Mouse (Mus musculus): Measurements from ENCODE around the gene Glrb.

Gene Glrb

DNA sequence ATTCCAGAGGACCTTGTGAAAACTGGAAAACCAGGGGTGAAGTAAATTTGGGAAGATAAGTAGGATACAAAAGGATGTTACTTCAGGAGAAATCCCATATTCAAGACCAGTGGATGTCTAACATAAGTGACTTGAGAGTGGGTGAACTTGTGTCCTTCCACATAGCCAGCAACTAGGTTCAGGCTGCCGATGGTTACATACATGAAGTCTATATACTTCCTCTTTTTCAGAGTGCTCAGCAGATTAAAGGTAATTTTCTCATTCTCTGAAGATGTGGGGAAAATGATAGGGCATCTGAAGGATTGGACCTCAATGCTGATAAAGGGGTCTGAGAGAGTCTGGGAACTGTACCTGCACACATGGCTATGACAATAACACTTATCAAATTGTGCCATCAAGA lies 89.5 kb downstream of the Glrb start:
- no peak for DNase-seq (ENCODE audit: low spot score)

DNA sequence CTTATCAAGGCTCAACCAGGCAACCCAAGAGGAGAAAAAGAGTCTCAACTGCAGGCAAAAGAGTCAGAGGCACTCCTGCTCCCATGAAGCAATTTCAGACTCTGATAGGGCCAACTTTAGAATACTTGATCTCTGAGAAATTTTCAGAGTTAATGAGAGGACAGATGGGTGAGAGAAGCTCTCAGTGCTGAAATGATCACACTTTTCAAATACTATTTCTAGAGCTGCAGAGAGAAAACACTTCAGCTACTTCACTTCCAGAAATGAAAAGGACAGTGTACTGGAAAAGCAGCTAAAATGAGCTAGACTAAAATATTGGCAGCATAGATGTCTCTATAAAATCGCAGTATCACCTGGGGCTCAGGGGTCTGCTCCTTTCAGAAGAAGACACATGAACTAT lies 94.8 kb downstream of the Glrb start:
- no peak for DNase-seq (ENCODE audit: low spot score)

DNA sequence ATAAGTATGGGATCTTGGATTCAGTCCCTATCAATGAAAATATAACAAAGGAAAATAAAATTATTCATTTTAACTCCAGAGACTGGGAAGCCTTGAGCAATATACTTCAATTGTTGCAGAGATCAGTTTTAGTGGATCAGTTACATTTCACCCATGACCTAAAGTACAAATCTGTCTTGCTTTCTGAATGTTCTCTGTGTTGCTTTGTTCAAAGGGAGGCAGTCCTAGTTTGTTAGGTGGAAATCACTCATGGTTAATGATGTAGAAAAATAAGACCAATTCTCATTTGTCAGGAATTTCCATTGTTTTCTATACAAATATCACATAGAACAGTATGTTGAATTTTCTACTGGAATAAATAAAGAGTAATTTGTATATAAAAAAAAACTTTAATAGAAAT lies 99.7 kb downstream of the Glrb start:
- DNase-seq (ENCODE audit: low spot score) = no peak

DNA sequence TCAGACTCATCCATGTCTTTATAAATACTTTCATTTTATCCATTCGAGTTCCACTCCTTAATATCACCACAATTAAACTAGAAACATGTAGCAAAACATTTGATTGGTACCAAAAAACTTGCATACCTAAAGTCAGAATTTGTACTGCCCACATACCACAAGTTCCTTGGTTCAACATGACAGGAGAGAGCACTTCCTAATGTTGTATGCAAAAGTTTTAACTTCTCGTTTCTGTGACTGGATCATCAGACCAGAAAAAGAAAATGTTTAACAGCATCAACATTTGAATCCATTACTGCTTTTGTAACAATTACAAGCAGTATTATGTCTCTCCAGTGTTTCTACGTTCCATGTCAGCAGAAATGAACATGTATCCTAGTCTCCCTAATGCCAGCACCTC lies 101.2 kb downstream of the Glrb start:
- no peak for DNase-seq (ENCODE audit: low spot score)

DNA sequence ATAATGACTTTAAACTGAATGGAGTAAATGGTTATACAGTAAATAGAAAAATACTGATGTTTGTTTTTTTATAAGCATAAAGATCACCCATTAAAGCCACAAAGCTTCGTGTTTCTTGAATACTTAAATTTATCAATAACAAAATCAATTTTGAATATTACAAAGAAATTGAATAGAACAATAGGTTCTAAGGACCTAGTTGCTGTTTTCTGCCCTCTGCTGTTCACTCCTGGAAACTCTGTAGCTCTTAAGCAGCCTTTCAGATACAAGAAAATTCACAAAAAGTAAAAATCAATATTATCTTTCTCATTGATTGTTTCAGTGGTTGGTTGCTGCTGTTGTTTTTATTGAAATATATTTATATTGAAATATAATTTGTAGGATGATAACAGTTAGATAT lies 108.1 kb downstream of the Glrb start:
- DNase-seq (ENCODE audit: low spot score) = no peak

DNA sequence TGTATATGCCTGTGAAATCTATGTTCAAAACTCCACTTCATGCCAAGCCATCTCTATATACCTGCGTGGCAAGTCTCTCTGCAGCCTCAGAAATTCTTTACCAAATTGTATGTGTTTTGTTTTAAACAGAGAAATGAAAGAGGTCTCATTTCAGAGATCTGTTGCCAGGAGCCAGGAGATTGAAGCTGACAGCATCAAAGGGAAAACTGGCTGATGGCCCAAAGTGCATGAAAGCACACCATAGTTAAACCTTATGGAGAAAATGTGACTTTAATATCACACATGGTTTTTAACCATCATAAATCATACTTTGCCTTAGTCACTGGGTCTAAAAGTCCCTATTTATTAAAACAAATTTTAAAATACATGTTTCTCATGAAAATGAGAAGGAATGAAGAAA lies 109.6 kb downstream of the Glrb start:
- DNase-seq (ENCODE audit: low spot score) = no peak

DNA sequence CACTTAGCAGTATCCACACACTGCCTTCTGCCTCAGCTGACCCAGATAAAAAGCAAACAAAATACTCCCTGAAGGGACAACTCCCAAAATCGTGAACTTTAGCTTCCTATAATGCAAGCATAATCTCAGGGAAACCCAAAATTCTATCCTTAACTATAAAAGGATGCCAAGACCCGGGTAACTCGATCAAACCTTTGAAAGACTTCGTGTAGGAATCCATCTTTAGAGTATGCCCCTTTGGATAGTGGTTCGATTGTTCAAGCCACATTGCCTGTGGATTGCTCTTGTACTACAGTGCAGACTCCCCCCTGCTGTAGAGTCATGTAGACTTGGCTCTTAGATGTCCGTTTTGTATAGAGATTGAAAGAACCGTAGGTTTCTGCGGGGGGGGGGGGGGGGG lies 110.2 kb downstream of the Glrb start:
- no peak for DNase-seq (ENCODE audit: low spot score)

DNA sequence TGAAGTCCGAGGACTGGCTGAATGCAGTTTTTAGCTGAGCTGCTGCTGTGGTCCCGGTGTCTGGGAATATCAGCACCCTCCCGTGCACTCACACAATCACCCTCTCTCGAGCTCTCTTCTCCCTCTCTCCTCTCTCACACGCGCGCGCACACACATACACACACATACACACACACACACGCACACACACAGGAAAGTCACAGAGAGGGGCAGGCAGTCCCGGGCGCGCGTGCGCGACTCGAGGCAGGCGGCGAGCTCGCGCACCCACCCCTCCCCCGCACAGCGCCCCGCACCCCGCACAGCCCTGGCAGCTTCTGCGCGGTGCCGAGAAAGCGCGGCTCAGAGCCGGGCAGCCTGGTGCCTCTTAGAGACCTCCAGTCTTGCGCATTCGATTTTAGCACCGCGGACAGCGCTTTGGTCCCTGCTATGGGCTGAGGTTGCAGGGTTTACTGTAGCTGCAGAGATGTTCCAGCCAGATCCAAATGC lies 110.8 kb downstream of the Glrb start, which contains the start of gene Gria2:
Gria2 (minus strand) TSS at position 240 of the 486 bp plus-strand sequence.
- DNase-seq (ENCODE audit: low spot score) = peak; percentile 93

DNA sequence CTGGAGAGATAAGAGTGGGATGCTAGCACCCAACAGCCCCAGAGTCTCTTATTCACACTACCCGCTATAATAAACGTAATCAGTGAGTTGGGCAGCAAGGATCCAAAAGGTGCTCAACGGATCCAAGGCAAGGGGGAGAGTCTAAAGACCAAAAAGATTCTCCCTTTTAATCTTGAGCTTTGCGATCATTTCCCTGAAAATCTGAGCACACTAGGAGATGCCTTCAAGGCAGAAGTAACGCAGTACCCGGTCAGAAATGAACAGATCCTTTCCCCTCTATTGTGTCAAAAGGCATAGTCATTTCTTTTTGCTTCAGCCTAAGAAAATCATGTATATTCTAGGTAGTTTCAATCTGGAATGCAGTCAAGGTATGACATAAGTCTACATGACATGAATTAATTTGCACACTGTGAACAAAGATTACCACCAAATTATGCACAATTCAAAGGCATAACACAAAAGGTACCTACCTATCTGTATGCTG lies 111.6 kb downstream of the Glrb start:
- no peak for DNase-seq (ENCODE audit: low spot score)

DNA sequence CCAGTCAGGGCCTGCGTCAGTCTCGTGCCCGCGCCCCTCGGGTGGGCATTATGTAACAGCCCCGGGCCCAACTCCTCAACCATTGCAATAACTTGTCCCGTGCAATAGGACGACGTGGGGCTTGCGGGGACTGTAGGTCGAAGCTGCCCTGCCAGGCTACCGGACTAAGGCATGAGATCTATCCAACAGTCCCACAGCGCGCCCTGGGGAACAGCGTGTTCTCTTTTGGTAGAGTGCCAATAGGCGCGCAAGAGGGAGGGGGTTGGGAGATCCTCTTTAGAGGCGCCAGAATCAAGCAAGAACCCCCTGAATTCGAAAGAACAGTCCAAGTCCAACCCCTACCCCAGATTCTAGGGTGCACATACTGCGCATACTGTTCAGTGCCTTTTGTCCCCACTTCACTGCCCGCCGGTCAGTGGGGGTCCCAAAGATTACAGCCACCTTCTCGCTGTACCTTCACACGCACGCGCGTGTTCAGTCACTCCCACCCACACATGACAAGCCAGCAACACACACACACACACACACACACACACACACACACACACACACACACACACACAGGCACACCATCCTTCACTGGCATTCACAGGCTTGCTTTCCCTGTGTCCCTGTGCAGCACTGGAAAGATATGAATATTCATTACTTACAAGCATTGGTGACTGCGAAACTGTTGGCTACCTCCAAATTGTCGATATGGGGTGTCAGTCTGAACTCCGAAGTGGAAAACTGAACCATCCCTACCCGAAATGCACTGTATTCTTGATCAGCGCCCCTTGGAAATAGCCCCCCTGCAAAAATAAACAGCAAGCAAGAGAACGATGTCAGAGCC lies 112.2 kb downstream of the Glrb start:
- peak; percentile 73 for DNase-seq (ENCODE audit: low spot score)

DNA sequence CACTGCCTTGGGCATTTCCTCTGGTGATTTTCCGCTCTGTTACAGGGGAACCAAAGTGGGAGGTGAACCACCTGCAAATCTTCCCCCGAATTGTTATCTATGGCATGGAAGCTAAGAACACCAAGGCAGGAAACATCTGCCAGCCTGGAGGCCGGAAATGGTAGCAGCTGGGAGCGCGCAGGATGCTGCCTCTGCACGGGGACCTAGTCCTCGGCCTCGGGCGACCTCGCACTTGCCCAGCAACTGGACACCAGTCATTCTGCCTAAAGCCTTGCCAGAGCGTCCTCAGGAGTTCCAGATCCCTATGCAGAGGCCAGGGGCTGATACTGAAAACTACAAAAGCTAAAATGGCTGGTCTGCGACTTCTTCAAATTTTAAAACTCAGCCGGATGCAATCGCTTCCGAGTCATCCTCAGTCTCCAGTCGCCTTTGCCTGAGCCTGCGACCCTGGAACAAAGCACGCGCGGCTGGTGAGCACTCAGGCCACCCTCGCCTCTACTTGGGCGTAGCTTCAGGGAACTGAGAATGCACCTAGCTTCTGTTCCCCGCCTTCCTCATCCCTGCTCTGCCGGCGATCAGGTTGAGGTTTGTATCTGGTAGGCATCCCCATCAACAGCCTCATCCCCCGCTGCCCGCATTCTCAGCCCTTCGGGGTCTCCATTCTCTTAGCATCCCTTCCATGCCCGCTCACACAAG lies 113.0 kb downstream of the Glrb start:
- DNase-seq (ENCODE audit: low spot score) = peak; percentile 48

DNA sequence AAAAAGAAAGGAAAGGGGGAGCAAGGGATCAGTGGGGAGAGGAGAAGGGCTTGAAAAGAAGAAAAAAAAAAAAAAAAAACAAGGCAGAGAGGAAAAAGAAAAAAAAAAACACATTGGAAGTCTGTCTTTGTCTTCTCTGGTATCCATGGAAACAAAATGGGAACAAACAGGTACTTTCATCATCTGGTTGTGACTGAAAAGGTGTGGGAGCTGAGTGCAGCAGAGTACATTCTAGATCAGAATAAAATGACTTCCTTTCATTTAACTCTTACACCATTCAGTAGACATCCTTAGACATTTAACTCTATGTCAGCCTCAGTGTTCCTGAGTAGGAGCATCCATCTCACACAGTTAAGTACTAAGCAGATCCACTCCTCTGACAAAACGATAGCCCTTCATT lies 115.5 kb downstream of the Glrb start:
- no peak for DNase-seq (ENCODE audit: low spot score)

DNA sequence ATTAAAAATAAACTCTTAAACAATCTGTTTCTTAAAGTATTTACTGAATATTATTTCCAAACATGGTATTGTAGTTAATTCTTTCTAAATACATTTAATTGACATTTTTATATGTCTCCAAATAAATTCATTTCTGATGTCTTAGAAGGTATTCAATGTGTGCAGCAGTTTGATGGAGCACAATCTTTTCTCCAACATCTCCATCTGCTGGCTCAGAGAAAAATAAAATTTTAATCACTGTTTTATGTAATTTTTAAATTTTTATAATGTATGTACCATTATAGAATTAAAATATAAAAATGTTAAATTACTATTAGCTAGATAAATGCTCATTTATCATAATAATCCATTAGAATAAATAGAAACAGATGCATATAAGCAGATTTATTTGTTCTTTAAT lies 116.7 kb downstream of the Glrb start:
- no peak for DNase-seq (ENCODE audit: low spot score)

DNA sequence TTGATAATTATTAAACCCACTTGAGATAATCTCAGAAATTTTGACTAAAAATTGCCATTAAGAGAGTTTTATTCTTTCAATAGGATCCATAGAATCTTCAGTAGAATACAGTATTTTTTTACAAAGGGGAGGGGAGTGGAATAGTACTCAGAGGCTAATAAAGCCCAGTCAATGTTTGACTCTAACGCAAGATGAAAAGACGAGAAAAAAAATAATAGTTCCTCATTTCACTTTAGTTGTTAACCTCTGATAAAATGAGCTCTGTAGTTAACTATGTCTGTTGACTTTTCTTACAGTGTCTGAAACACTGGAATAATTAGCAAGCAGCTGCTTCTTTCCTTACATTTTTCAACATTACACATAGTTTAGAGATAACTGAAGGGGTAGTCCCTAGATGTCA lies 118.2 kb downstream of the Glrb start:
- no peak for DNase-seq (ENCODE audit: low spot score)

All from layer of hippocampus, adult 11-12 months (tissue).